Mouse (Mus musculus) cortical plate, adult 2 months (tissue): Measurements from ENCODE around the gene Zdhhc19.

Experiments used
- CTCF ChIP-seq: fragments of 200-500 bp; IDR thresholded peaks from 2 replicates; pipeline ENCODE4 v1.5.1; 2011; ENCODE audit warnings: mild to moderate bottlenecking, control low read depth, low read length; ENCODE audit not compliant: insufficient read depth; ENCODE audit errors: extremely low read depth
- POLR2A ChIP-seq: fragments of 200-500 bp; IDR thresholded peaks from 2 replicates; pipeline ENCODE4 v1.6.1; 2011; ENCODE audit warnings: mild to moderate bottlenecking, low read length, control low read depth; ENCODE audit not compliant: insufficient read depth; ENCODE audit errors: extremely low read depth

DNA sequence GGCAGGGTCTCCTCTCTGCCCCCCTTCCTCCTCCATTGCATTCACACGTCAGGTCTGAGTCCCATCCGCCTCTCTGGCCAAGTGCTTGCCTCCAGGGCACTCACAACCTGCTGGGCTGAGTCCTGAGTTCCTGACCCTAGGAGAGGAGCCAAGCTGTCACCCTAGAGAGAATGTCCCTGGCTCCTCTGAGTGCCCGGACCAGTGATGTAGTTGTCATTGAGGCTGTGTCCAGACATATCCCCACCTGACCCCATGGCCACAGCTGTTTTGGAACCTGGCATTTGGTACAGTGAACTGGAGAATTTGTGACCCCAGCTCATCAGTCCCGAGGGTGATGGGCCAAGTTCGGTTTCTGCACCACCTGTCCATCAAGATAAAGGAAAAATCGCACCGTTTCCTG lies 30.8 kb downstream of the Zdhhc19 start:
- TF ChIP-seq CTCF (no peak), POLR2A (no peak)
